17 mouse cellular contexts compared by ENCODE assay signal in the genomic region with DNA sequence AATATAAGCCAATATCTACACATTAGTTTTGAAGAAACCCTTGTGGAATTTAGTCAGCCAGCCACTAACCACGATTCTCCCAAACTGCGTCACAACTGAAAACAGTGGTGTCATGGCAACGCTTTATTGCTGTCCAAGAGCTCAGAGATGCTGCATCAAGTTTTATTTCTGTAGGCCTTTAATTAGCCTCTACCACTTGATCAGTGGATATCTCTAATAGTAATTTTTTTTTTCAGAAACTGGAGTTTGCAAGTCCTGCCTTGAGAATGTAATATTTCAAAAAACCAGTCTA.
DNase-seq lines count a peak whose midpoint lies in the region; ATAC-seq and TF ChIP-seq lines count a peak whose summit lies in the region.
"Had no signal": no experiment of that assay in that cellular context is flagged by ENCODE, and none has a peak within 500 bp of the region (broad histone marks: within the 10 kb centered on the region; RNA-seq: fewer than 3 reads in every experiment).

No protein-coding gene starts in this region.

- no peak for DNase-seq in midbrain, embryonic 10.5 days (ENCODE audit: low spot score)
- DNase-seq in brain, embryonic 14.5 days (ENCODE audit: low read depth): peak; percentile 77
- no peak for DNase-seq in forebrain, embryonic 11.5 days (ENCODE audit: low spot score)
- peak; percentile 63 for DNase-seq in hindbrain, postnatal 0 days (ENCODE audit: low spot score)
- DNase-seq in urinary bladder, postnatal 14 days (ENCODE audit: low spot score): no peak
- DNase-seq in liver, postnatal 0 days: no peak
- DNase-seq: cerebellum, adult 2 months; right cerebral cortex, postnatal 25 days; thymus, adult 2 months had no signal

- WGBS in midbrain, embryonic 10.5 days: 70% methylated on average over 3 of the region's 3 CpGs
- WGBS in midbrain, embryonic 15.5 days: 44% methylated on average over 3 of the region's 3 CpGs
- 37% methylated on average over 3 of the region's 3 CpGs for WGBS in forebrain, embryonic 11.5 days
- 21% methylated on average over 3 of the region's 3 CpGs for WGBS in hindbrain, postnatal 0 days
- WGBS in liver, postnatal 0 days (ENCODE audit: insufficient replicate concordance): 79% methylated on average over 3 of the region's 3 CpGs

- TF ChIP-seq POLR2A in brain, embryonic 14.5 days (IDR thresholded peaks at IDR 0.05; ENCODE audit: borderline replicate concordance, extremely low read depth, insufficient read depth, insufficient read length, poor library complexity, severe bottlenecking): no peak

- H3K36me3 ChIP-seq in midbrain, embryonic 10.5 days: no peaks in the 10 kb centered on the region
- H3K36me3 ChIP-seq in midbrain, embryonic 15.5 days (replicated peaks): no peaks in the 10 kb centered on the region
- H3K36me3 ChIP-seq in forebrain, embryonic 11.5 days (ENCODE audit: control insufficient read depth, insufficient read depth, low read length): no peaks in the 10 kb centered on the region
- H3K36me3 ChIP-seq in hindbrain, postnatal 0 days (ENCODE audit: insufficient read depth, low read length): no peaks in the 10 kb centered on the region
- H3K36me3 ChIP-seq in liver, postnatal 0 days (replicated peaks; ENCODE audit: insufficient read depth, low read length): no peaks in the 10 kb centered on the region
- H3K36me3 ChIP-seq: embryonic facial prominence, embryonic 15.5 days; heart, embryonic 15.5 days; kidney, embryonic 15.5 days; liver, embryonic 12.5 days had no signal

- no peaks in the 10 kb centered on the region for H3K27me3 ChIP-seq in midbrain, embryonic 10.5 days (ENCODE audit: low read depth, poor library complexity, severe bottlenecking)
- no peaks in the 10 kb centered on the region for H3K27me3 ChIP-seq in midbrain, embryonic 15.5 days (replicated peaks)
- H3K27me3 ChIP-seq in forebrain, embryonic 11.5 days (ENCODE audit: control insufficient read depth, insufficient read depth, low read length): no peaks in the 10 kb centered on the region
- no peaks in the 10 kb centered on the region for H3K27me3 ChIP-seq in hindbrain, postnatal 0 days (ENCODE audit: insufficient read depth, low read length)
- no peaks in the 10 kb centered on the region for H3K27me3 ChIP-seq in liver, postnatal 0 days (ENCODE audit: insufficient read depth, low read length)
- H3K27me3 ChIP-seq: CH12.LX; embryonic facial prominence, embryonic 15.5 days; heart, embryonic 15.5 days; kidney, embryonic 15.5 days; liver, embryonic 12.5 days had no signal

- no peak overlapping the region for H3K4me3 ChIP-seq in midbrain, embryonic 10.5 days
- H3K4me3 ChIP-seq in midbrain, embryonic 15.5 days: no peak overlapping the region
- no peak overlapping the region for H3K4me3 ChIP-seq in forebrain, embryonic 11.5 days (ENCODE audit: low read depth, low read length)
- no peak overlapping the region for H3K4me3 ChIP-seq in hindbrain, postnatal 0 days (ENCODE audit: low read length)
- H3K4me3 ChIP-seq in liver, postnatal 0 days (ENCODE audit: low read depth, low read length): no peak overlapping the region
- H3K4me3 ChIP-seq: embryonic facial prominence, embryonic 15.5 days; heart, embryonic 15.5 days; kidney, embryonic 15.5 days; layer of hippocampus, adult 2 months; liver, embryonic 12.5 days had no signal

- peaks cover 19% of the 10 kb centered on the region for H3K4me1 ChIP-seq in midbrain, embryonic 10.5 days
- 0 out of 2 replicates have a peak, but pooled peaks cover 6% of the 10 kb centered on the region for H3K4me1 ChIP-seq in midbrain, embryonic 15.5 days
- H3K4me1 ChIP-seq in forebrain, embryonic 11.5 days (replicated peaks; ENCODE audit: control insufficient read depth, insufficient read depth, low read length): peaks cover 6% of the 10 kb centered on the region; the same call in 1 of the 2 replicates
- H3K4me1 ChIP-seq in hindbrain, postnatal 0 days (ENCODE audit: insufficient read depth, low read length): no peaks in the 10 kb centered on the region
- no peaks in the 10 kb centered on the region for H3K4me1 ChIP-seq in liver, postnatal 0 days (ENCODE audit: insufficient read depth)
- H3K4me1 ChIP-seq: embryonic facial prominence, embryonic 15.5 days; heart, embryonic 15.5 days; kidney, embryonic 15.5 days; liver, embryonic 12.5 days had no signal

- no peak for ATAC-seq in midbrain, embryonic 15.5 days (replicated peaks)
- ATAC-seq in forebrain, embryonic 11.5 days (replicated peaks; ENCODE audit: low FRiP score): peak; percentile 67
- ATAC-seq in hindbrain, postnatal 0 days: 0 out of 2 replicates have a peak, but pooled peaks have one; percentile 32
- no peak for ATAC-seq in liver, postnatal 0 days
- ATAC-seq: liver, embryonic 12.5 days; lung, postnatal 0 days had no signal

- no peak for TF ChIP-seq CTCF in brain, embryonic 14.5 days (IDR thresholded peaks at IDR 0.05; ENCODE audit: borderline replicate concordance, extremely low read depth, insufficient read depth, insufficient read length)
- TF ChIP-seq CTCF in hindbrain, postnatal 0 days (IDR thresholded peaks at IDR 0.05; ENCODE audit: low read depth): no peak
- no peak for TF ChIP-seq CTCF in liver, postnatal 0 days (IDR thresholded peaks at IDR 0.05; ENCODE audit: low read depth)

- no peak overlapping the region for H3K4me2 ChIP-seq in midbrain, embryonic 15.5 days
- no peak overlapping the region for H3K4me2 ChIP-seq in forebrain, embryonic 11.5 days (ENCODE audit: low read depth, low read length, severe bottlenecking)
- H3K4me2 ChIP-seq in hindbrain, postnatal 0 days (ENCODE audit: low read depth, low read length): no peak overlapping the region
- H3K4me2 ChIP-seq in liver, postnatal 0 days (ENCODE audit: low read depth, low read length): no peak overlapping the region
- H3K4me2 ChIP-seq: embryonic facial prominence, embryonic 15.5 days; heart, embryonic 15.5 days; kidney, embryonic 15.5 days; liver, embryonic 12.5 days had no signal

- H3K9me3 ChIP-seq in midbrain, embryonic 10.5 days (replicated peaks): no peaks in the 10 kb centered on the region
- no peaks in the 10 kb centered on the region for H3K9me3 ChIP-seq in midbrain, embryonic 15.5 days
- H3K9me3 ChIP-seq in forebrain, embryonic 11.5 days (ENCODE audit: control insufficient read depth, low read length): no peaks in the 10 kb centered on the region
- no peaks in the 10 kb centered on the region for H3K9me3 ChIP-seq in hindbrain, postnatal 0 days (ENCODE audit: low read length)
- no peaks in the 10 kb centered on the region for H3K9me3 ChIP-seq in liver, postnatal 0 days (ENCODE audit: low read length)
- H3K9me3 ChIP-seq: embryonic facial prominence, embryonic 15.5 days; heart, embryonic 15.5 days; kidney, embryonic 15.5 days; liver, embryonic 12.5 days had no signal

- no peak overlapping the region for H3K9ac ChIP-seq in midbrain, embryonic 15.5 days
- no peak overlapping the region for H3K9ac ChIP-seq in forebrain, embryonic 11.5 days (ENCODE audit: low read length)
- H3K9ac ChIP-seq in hindbrain, postnatal 0 days (replicated peaks; ENCODE audit: low read length): no peak overlapping the region
- H3K9ac ChIP-seq in liver, postnatal 0 days (replicated peaks): no peak overlapping the region
- H3K9ac ChIP-seq: embryonic facial prominence, embryonic 15.5 days; heart, embryonic 15.5 days; kidney, embryonic 15.5 days; liver, embryonic 12.5 days had no signal

- H3K27ac ChIP-seq in midbrain, embryonic 10.5 days (replicated peaks): peak overlapping the region; percentile 52
- no peak overlapping the region for H3K27ac ChIP-seq in midbrain, embryonic 15.5 days
- H3K27ac ChIP-seq in forebrain, embryonic 11.5 days (ENCODE audit: low read depth, low read length): peak overlapping the region; percentile 55
- H3K27ac ChIP-seq in hindbrain, postnatal 0 days: no peak overlapping the region; the same call in 1 of the 2 replicates
- no peak overlapping the region for H3K27ac ChIP-seq in liver, postnatal 0 days (ENCODE audit: low read depth)
- H3K27ac ChIP-seq: embryonic facial prominence, embryonic 15.5 days; heart, embryonic 15.5 days; kidney, embryonic 15.5 days; layer of hippocampus, adult 2 months; liver, embryonic 12.5 days had no signal

- TF ChIP-seq EP300 in liver, postnatal 0 days (IDR thresholded peaks at IDR 0.05; ENCODE audit: low read depth): no peak

Comparison
In these comparisons a context has a peak if more than half of its experiments do, and no peak if none do; other contexts are left out.
1. H3K27ac ChIP-seq: peak in midbrain, embryonic 10.5 days (single experiment) and forebrain, embryonic 11.5 days (single experiment); none in midbrain, embryonic 15.5 days (single experiment), hindbrain, postnatal 0 days (single experiment) and liver, postnatal 0 days (single experiment).
2. DNase-seq: peak in brain, embryonic 14.5 days (single experiment) and hindbrain, postnatal 0 days (single experiment); none in midbrain, embryonic 10.5 days (single experiment), forebrain, embryonic 11.5 days (single experiment), urinary bladder, postnatal 14 days (single experiment) and liver, postnatal 0 days (single experiment).
3. ATAC-seq: peak in forebrain, embryonic 11.5 days (single experiment) and hindbrain, postnatal 0 days (single experiment); none in midbrain, embryonic 15.5 days (single experiment) and liver, postnatal 0 days (single experiment).